Mouse (Mus musculus) thymus, postnatal 25 days (tissue): ENCODE results near the gene Bri3.

Source experiments
- DNase-seq: peaks from one replicate; pipeline ENCODE4 v3.0.0; 2022

Bri3 gene

DNA sequence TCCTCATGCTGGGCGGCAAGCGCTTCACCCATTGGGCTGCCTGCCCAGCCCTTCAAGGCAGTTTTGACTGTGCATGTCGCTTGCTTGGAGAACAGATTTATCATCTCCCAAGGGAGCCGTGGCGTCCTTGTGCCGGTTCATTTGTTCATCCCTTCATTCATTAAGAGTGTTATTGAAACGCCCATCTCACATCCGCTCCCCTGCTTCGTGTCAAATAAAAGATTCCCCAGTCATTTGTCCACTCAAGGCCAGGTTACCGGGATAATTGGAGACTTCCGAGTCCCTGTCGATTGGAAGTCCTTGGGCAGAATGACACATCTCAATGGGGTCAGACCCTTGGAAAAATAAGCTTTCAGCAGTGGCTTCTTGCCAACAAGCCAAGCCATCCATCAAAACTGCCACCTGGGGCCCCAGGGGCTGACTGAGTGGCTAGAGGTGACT lies 197.6 kb downstream of the Bri3 start:
- no peak for DNase-seq

DNA sequence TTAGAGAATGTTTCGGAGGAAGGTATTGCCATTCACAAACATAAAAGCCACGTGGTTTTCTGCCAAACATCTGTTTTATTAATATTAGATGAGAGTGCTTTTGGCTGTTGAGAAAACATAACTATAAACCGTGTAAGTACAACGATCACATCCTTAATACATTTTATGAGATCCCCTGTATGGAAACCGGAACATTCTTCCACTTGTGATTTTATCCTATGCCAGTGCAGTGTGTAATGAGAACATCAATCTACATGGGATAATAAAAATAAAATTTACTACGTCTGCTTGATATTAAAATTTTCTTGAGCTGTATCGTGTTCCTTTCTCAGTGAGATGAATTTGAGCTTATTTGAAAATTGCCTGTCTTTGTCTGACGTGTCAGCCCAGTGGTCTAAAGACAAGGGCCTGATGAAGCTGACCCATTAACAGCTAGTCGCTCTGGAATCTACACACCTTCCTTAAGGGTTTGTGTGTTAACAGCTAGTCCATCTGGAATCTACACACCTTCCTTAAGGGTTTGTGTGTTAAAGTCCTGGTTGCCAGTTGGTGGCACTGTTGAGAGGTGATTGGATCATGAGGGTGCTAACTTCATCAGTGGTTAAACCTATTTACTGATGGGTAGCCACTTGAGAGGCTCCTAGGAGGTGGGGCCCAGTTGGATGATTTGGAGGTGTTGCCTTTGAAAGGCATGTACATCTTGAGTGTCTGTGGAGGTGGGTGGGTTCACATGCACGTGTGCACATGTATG lies 202.4 kb downstream of the Bri3 start:
- DNase-seq = no peak

DNA sequence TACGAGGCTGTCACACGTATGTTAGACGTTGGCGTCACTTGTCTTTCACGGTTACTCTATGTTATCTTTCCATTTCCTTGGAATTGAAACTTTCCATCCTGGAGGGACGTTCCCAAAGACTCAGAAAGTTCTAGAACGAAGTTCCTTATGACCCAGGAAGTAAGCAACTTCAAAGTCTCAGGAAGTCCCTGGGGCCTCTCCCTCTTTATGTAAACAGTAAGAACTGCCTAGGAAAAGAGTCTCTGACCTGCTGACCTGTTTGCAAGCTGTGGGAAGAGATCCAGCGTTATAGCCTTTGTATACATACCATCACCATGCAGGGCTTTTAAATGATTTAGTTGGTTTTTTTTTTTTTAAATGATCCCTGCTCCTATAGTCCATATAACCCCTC lies 203.0 kb downstream of the Bri3 start:
- DNase-seq = no peak

DNA sequence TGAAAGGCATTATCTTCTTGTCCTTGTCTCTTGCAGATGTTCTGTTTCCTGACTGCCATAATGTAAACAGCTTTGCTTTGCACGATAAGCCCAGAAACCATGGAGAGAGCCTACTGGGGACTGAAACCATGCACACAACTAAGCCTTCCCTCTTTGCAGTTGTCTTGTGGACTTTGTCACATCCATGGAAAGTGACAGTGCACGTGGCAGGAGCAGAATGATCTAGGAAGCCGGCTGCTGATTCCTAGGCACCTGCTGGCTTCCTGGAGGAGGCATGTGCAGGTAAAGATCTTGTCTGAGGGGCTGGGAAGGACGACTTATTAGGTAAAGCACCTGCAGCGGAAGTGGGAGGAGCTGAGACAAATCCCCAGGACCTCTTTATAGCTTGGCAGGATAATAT lies 203.7 kb downstream of the Bri3 start:
- DNase-seq = no peak

DNA sequence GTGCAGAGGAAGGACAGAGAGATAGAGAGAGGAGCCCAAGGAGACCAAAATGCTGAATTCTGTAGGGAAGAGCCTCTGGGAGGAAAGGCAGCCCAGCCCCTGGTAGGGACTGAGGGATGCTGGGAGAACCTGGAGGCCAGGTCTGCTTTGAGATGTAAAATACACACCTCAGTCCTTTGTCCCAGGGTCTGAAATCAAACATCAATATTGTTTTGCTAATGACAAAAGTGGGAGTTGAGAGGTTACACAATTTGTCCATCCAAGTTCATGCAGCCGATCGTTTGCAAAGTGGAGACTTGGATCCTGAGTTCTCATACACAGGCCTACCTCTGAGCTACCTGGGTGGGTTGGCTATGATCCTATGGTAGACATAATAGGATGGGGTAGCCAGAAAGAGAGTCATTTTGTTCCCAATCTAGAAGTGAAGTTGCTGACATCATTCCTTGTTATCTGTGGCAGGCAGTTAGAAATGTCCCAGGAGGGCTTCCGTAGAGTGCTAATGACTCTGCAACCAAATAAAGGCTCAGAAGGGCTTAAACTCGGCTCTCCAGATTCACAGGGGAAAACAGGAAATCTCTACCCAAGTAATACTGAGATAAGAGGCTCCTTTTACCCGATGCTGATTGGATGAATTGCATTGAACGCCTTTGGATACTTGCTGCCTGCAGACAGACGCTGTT lies 208.7 kb downstream of the Bri3 start:
- DNase-seq = no peak

DNA sequence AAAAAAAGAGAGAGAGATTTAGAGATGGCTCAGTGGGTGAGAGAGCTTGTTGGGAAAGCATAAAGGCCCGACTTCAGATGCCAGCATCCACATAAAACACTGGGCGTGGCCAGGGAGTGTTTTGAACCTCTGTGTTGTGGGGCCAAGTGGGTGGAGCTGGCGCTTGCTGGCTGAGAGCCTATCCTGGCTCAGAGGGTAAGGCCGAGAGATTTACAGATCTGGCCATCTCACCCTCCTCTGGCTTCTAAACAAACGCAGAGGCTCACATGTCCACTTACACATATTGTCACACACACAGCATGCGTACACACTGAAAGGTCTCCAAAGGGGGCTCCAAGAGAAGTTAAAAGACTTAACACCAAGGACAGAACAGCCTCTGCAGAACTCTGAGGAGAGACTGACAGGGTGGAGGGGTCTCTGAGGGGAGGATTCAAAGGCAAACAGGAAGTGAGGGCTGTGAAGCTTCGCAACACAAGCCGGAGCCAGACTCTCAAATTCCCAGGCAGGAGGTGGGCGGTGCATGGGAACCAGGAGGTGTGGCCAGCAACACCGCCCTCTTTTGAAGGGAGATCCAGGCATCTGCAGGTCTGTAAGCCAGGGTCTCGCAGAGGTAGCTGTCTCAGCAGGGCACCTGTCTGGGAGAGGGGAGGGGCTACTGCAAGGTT lies 213.5 kb downstream of the Bri3 start:
- no peak for DNase-seq

DNA sequence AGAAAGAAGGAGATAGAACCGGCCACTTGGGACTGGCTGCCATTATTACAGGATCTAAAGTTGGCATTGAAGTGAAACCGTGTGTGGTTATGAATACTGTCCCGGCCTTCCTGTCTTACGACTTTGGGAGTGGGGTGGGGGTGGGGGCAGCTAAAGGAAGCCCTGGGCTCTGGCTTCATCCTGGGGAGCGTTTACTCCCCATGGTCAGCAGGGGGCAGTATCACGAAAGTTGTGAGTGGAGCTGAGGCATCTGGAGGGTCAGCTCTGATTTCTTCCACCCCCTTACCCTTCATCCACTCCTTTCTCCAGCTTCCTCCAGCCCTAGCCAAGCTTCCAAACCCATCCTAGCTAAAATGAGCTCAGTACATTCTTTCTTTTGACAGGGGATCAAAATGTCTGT lies 222.8 kb downstream of the Bri3 start:
- no peak for DNase-seq

DNA sequence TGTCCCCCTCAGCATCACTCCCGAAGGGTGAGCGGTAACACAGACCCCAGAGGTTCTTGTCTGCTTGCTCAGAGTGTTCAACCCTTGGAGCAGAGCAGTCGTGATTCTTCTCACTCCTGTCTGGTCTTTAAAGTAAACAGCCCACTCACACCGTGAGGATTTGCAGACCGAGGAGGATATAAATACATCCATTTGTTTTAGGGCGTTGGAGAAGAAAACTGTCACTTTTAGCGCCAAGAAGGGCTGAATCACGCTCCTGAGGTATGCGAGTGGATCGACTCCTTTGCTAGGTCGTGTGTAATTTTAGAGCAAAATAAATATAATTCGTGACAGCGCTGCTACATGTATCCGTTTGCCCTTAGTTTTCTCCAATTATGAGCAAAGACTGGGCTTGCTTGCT lies 228.8 kb downstream of the Bri3 start:
- no peak for DNase-seq

DNA sequence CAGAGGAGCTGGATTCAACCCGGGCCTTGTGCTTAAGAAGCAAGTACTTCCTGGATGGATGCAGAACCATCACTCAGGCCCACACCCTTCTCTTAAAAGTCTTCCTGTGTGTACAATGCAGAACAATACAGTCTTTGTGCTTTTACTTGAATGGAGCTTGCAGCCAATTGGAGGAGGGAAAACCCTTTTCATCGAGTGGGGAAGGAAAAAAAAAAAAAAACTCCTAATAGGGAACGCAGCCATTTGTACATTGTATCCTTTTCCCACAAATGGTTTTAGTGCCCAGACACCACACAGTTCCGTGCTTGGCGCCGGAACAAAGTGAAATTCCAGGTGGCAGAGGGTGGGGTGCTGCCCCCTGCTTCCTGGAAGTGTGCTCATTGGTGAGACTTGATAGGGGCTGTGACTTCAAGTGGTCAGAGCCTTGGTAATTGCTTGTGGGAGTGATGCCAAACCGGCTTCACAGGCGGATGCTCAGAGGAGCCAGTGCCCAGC lies 235.5 kb downstream of the Bri3 start:
- no peak for DNase-seq

DNA sequence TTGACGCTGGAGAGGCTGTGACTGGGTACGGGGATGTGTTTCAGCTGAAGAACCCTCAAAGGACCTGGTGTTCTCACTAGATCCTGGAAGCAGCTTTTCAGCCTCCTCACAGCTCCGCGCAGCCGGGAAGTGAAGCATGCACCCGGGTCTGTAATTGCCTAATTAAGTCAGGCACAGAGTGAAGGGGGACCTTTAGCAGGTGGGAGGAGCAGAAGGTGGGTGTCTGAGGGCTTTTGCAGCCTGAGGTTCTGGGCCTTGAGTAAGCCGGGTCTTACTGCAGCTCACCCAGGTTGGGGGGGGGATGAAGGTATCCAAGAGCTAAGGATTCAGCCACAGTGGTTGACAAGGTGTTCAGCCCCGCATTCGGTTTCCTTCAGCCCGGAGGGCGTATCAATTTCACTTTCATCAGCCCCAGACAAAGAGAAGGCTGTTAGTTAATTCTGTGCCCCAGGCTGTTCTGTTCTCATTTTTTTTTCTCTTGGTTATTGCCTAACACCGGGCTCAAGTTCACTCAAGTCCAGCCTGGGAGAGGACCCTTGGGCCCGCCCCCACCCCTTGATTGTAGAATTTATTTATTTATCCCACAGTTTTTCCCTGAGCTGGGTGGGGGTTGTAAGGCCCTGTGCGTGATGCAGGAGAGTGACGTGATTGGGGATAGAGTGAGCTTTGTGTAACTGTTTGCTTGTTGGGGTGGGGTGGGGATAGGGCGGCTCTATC lies 239.6 kb downstream of the Bri3 start:
- no peak for DNase-seq

DNA sequence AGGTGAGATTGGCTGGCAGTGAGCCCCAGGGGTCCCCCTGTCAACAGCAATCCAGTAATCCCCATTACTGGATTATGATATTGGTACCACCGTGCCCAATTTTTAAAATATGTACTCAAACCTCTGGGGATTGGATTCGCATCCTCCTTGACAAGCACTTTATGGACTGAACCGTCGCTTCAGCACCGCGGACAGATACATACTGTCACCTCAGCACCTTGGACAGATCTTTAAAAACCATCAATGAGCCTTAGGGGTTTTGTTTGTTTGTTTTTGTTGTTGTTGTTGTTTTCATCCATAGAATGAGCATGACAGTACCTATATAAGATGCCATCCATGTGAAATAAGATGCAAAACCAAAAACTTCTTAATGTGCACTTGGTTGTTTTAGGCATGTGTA lies 247.1 kb downstream of the Bri3 start:
- DNase-seq = no peak
